Mouse (Mus musculus) frontal cortex, postnatal 36 days (tissue): ENCODE measurements at regions not wholly inside any gene's neighbourhood (a gene's known extent, or its start where the extent isn't known, plus 50 kb on each side); places are given as distances from the start of the nearest gene placed in this dataset.

Source experiments
- DNase-seq, 2 experiments: peaks; one replicate each; pipeline ENCODE4 v3.0.0; 2022; ENCODE audit warnings: low spot score in 2 of 2

- no peak for DNase-seq
Measured at GRCm38 (mm10) chr6:126481257-126481656, 54.0 kb downstream of the Kcna5 start.

- no peak for DNase-seq
Measured at GRCm38 (mm10) chr6:126477506-126477905, 57.7 kb downstream of the Kcna5 start.

GRCm38 (mm10) chr6:126476758-126477157, 58.5 kb downstream of the Kcna5 start:
- DNase-seq = no peak

GRCm38 (mm10) chr6:126475555-126475954, 59.7 kb downstream of the Kcna5 start:
- DNase-seq = no peak

- no peak for DNase-seq
Measured at GRCm38 (mm10) chr6:126453751-126454150, 81.5 kb downstream of the Kcna5 start.

- DNase-seq = no peak
Measured at GRCm38 (mm10) chr6:126445519-126445918, 89.7 kb downstream of the Kcna5 start.

- DNase-seq = no peak
Measured at GRCm38 (mm10) chr6:126440254-126440653, 95.0 kb downstream of the Kcna5 start.

GRCm38 (mm10) chr6:126437976-126438736, 97.1 kb downstream of the Kcna5 start:
- DNase-seq = no peak

- DNase-seq = no peak
Measured at GRCm38 (mm10) chr6:126427208-126427607, 108.0 kb downstream of the Kcna5 start.

GRCm38 (mm10) chr6:126405736-126406135, 129.5 kb downstream of the Kcna5 start:
- DNase-seq = peak; percentile 6 to 13

- no peak for DNase-seq
Measured at GRCm38 (mm10) chr6:126404331-126405070, 130.7 kb downstream of the Kcna5 start.

- DNase-seq = no peak
Measured at GRCm38 (mm10) chr6:126399595-126399994, 135.6 kb downstream of the Kcna5 start.

- no peak for DNase-seq
Measured at GRCm38 (mm10) chr6:126398641-126399040, 136.6 kb downstream of the Kcna5 start.

GRCm38 (mm10) chr6:126395015-126395414, 140.2 kb downstream of the Kcna5 start:
- no peak for DNase-seq

GRCm38 (mm10) chr6:126394111-126394809, 141.0 kb downstream of the Kcna5 start:
- no peak for DNase-seq

- DNase-seq = no peak
Measured at GRCm38 (mm10) chr6:126384210-126385012, 150.8 kb downstream of the Kcna5 start.

- DNase-seq = no peak
Measured at GRCm38 (mm10) chr6:126377216-126377615, 158.0 kb downstream of the Kcna5 start.

- no peak for DNase-seq
Measured at GRCm38 (mm10) chr6:126374970-126375620, 160.1 kb downstream of the Kcna5 start.

- DNase-seq = peak; percentile 6 to 34
Measured at GRCm38 (mm10) chr6:126371971-126372370, 163.2 kb downstream of the Kcna5 start.

GRCm38 (mm10) chr6:126371489-126371888, 163.7 kb downstream of the Kcna5 start:
- DNase-seq = no peak

GRCm38 (mm10) chr6:126365495-126365894, 169.7 kb downstream of the Kcna5 start:
- no peak for DNase-seq
